Mouse (Mus musculus): ENCODE results near the gene Eif4a3.

Gene Eif4a3

GRCm38 (mm10) chr11:119299391-119300245 is at the start of gene Eif4a3:
Gene Eif4a3, minus strand, starts transcription at chr11:119300089.
- DNase-seq = peak; percentile 94

- no peak for DNase-seq
Observed at GRCm38 (mm10) chr11:119347125-119347524, 47.2 kb upstream of the Eif4a3 start.

GRCm38 (mm10) chr11:119344865-119345264 is 45.0 kb upstream of the Eif4a3 start:
- no peak for DNase-seq

GRCm38 (mm10) chr11:119344178-119344577 is 44.3 kb upstream of the Eif4a3 start:
- DNase-seq = no peak

- DNase-seq = peak; percentile 50
Observed at GRCm38 (mm10) chr11:119339637-119340036, 39.7 kb upstream of the Eif4a3 start.

- no peak for DNase-seq
Observed at GRCm38 (mm10) chr11:119339179-119339578, 39.3 kb upstream of the Eif4a3 start.

GRCm38 (mm10) chr11:119338271-119339059 is 38.6 kb upstream of the Eif4a3 start:
- DNase-seq = no peak

- DNase-seq = no peak
Observed at GRCm38 (mm10) chr11:119331970-119332369, 32.1 kb upstream of the Eif4a3 start.

- no peak for DNase-seq
Observed at GRCm38 (mm10) chr11:119330592-119330991, 30.7 kb upstream of the Eif4a3 start.

GRCm38 (mm10) chr11:119325068-119325467 is 25.2 kb upstream of the Eif4a3 start:
- DNase-seq = no peak

GRCm38 (mm10) chr11:119322521-119322920 is 22.6 kb upstream of the Eif4a3 start:
- peak; percentile 42 for DNase-seq

GRCm38 (mm10) chr11:119316720-119317119 is 16.8 kb upstream of the Eif4a3 start:
- DNase-seq = no peak

GRCm38 (mm10) chr11:119314252-119314936 is 14.5 kb upstream of the Eif4a3 start:
- no peak for DNase-seq

GRCm38 (mm10) chr11:119310621-119311020 is 10.7 kb upstream of the Eif4a3 start:
- no peak for DNase-seq

GRCm38 (mm10) chr11:119307916-119308315 is 8.0 kb upstream of the Eif4a3 start:
- no peak for DNase-seq

- DNase-seq = no peak
Observed at GRCm38 (mm10) chr11:119307658-119307867, 7.7 kb upstream of the Eif4a3 start, which contains the start of gene Card14. Gene Card14, plus strand, starts transcription at chr11:119307768.

- no peak for DNase-seq
Observed at GRCm38 (mm10) chr11:119306762-119307657, 7.1 kb upstream of the Eif4a3 start.

GRCm38 (mm10) chr11:119304904-119305712 is 5.2 kb upstream of the Eif4a3 start:
- DNase-seq = no peak

- DNase-seq = no peak
Observed at GRCm38 (mm10) chr11:119300986-119301385, 1.1 kb upstream of the Eif4a3 start.

- DNase-seq = no peak
Observed at GRCm38 (mm10) chr11:119300246-119300935, 502 bp upstream of the Eif4a3 start.

- no peak for DNase-seq
Observed at GRCm38 (mm10) chr11:119298917-119299316, 972 bp downstream of the Eif4a3 start.
